Mouse (Mus musculus): Measurements from ENCODE around the gene Tbx3.

DNA sequence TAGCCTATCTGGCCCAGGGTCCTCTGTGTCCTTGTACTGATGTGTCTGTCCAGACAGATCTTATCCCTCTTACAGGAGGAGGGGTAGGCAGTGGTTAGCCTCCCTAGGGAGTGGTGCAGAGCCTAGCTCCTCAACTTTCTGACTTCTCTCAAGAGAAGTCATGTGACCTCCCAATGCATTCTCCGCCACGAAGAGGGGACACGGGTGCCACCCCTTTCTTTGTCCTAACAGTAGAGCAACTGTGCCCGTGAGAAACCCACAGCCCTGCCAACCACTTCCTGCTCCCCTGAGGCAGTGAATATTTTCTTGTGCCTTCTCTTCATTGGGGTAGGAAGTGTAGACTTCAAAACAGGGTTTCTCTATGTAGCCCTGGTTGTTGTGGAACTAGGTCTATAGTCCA lies 36.9 kb upstream of the Tbx3 start:
- TF ChIP-seq CTCF (IDR thresholded peaks at IDR 0.05; ENCODE audit: low read depth, low read length): no peak
- TF ChIP-seq POLR2A (IDR thresholded peaks at IDR 0.05; ENCODE audit: extremely low read depth, insufficient read depth, low read length): no peak

All from liver, adult 2 months (tissue).